Mouse (Mus musculus) lung, embryonic 14.5 days (tissue): ENCODE data around the gene Atp13a2. TPM values are rescaled to one million over a fixed set of nuclear protein-coding genes. Genes with fewer than 3 reads are reported as not detected.

ENCODE experiments used
- ATAC-seq: fragments of 200-750 bp; cut with Nextera tagmentation; 2 replicates; pipeline ENCODE4 v1.8.0; 2017; ENCODE audit warnings: mild to moderate bottlenecking, moderate TSS enrichment, moderate library complexity; ENCODE audit not compliant: insufficient read depth
- DNase-seq: peaks from one replicate; pipeline ENCODE4 v3.0.0-alpha.2; 2015
- H3K27ac ChIP-seq: fragments of 300-500 bp; sonication (generic); 2 replicates; pipeline ENCODE4 v1.5.1; 2014; ENCODE audit warnings: low read depth, mild to moderate bottlenecking, moderate library complexity
- H3K27me3 ChIP-seq: fragments of 300-500 bp; sonication (generic); 2 replicates; pipeline ENCODE4 v1.6.1; 2014; ENCODE audit warnings: low read length, control low read depth; ENCODE audit not compliant: insufficient read depth
- H3K36me3 ChIP-seq: fragments of 300-500 bp; sonication (generic); 2 replicates; pipeline ENCODE4 v1.6.1; 2014; ENCODE audit warnings: control low read depth; ENCODE audit not compliant: insufficient read depth
- H3K4me1 ChIP-seq: fragments of 300-500 bp; sonication (generic); 2 replicates; pipeline ENCODE4 v1.6.1; 2014; ENCODE audit warnings: antibody characterized with exemption, control low read depth; ENCODE audit not compliant: insufficient read depth
- H3K4me2 ChIP-seq: fragments of 300-500 bp; sonication (generic); 2 replicates; pipeline ENCODE4 v1.6.1; 2014; ENCODE audit warnings: mild to moderate bottlenecking
- H3K4me3 ChIP-seq: fragments of 300-500 bp; sonication (generic); 2 replicates; pipeline ENCODE4 v1.5.1; 2014; ENCODE audit warnings: low read depth, low read length
- H3K9ac ChIP-seq: fragments of 300-500 bp; sonication (generic); 2 replicates; pipeline ENCODE4 v1.6.1; 2014
- H3K9me3 ChIP-seq: fragments of 300-500 bp; sonication (generic); 2 replicates; pipeline ENCODE4 v1.6.1; 2016; ENCODE audit warnings: low read depth, low read length, control low read depth
- CTCF ChIP-seq: IDR thresholded peaks from 2 replicates; pipeline ENCODE4 v1.5.1; 2016; ENCODE audit warnings: antibody characterized with exemption, low read depth
- WGBS: fragments of 180-500 bp; shearing (Covaris S2); extraction: QIAGEN DNeasy Blood & Tissue Kit; methylation state at CpG from one replicate; pipeline ENCODE4 v1.1.7; 2014; 5-methylcytosine and 5-hydroxymethylcytosine counted together
- polyA plus RNA-seq: library from polyadenylated mRNA; unstranded; fragments of >200 nt; fragmentation: Nextera tagmentation; extraction: Ambion mirVana; gene quantifications from 2 replicates; pipeline ENCODE4 v1.2.1, GENCODE M21; 2014

The Atp13a2 gene
- polyA plus RNA-seq, 1 experiment from 2014 or later, result 37.2 TPM

- H3K4me2 ChIP-seq, result no peak overlapping the region
- no peak for ATAC-seq
- TF ChIP-seq CTCF, result no peak
- no peak overlapping the region for H3K9ac ChIP-seq
- no peaks in the 10 kb centered on the region for H3K27me3 ChIP-seq
- H3K9me3 ChIP-seq, result no peaks in the 10 kb centered on the region
- H3K36me3 ChIP-seq, result no peaks in the 10 kb centered on the region
- no peak overlapping the region for H3K27ac ChIP-seq
- DNase-seq, result no peak
- WGBS, result 53% methylated on average over 6 of the region's 6 CpGs
- H3K4me3 ChIP-seq, result no peak overlapping the region
- peaks cover 8% of the 10 kb centered on the region for H3K4me1 ChIP-seq
Measured at GRCm38 (mm10) chr4:140958319-140958718, 28.4 kb upstream of the Atp13a2 start.

- no peaks in the 10 kb centered on the region for H3K36me3 ChIP-seq
- no peak overlapping the region for H3K9ac ChIP-seq
- no peak overlapping the region for H3K27ac ChIP-seq
- TF ChIP-seq CTCF, result no peak
- H3K4me1 ChIP-seq, result peaks cover 8% of the 10 kb centered on the region
- H3K9me3 ChIP-seq, result no peaks in the 10 kb centered on the region
- no peak for ATAC-seq
- H3K4me3 ChIP-seq, result no peak overlapping the region
- WGBS, result 60% methylated on average over 7 of the region's 7 CpGs
- H3K27me3 ChIP-seq, result no peaks in the 10 kb centered on the region
- no peak overlapping the region for H3K4me2 ChIP-seq
- no peak for DNase-seq
Measured at GRCm38 (mm10) chr4:140959128-140959679, 27.5 kb upstream of the Atp13a2 start.

- H3K4me1 ChIP-seq, result peaks cover 8% of the 10 kb centered on the region
- H3K4me3 ChIP-seq, result no peak overlapping the region
- H3K9ac ChIP-seq, result no peak overlapping the region
- no peaks in the 10 kb centered on the region for H3K27me3 ChIP-seq
- WGBS, result 77% methylated on average over 10 of the region's 10 CpGs
- H3K36me3 ChIP-seq, result no peaks in the 10 kb centered on the region
- no peak overlapping the region for H3K27ac ChIP-seq
- TF ChIP-seq CTCF, result no peak
- no peaks in the 10 kb centered on the region for H3K9me3 ChIP-seq
- no peak for DNase-seq
- H3K4me2 ChIP-seq, result peak overlapping the region; percentile 95
- ATAC-seq, result no peak
Measured at GRCm38 (mm10) chr4:140959715-140960479, 26.8 kb upstream of the Atp13a2 start.

- no peak for TF ChIP-seq CTCF
- Histone ChIP-seq H3K4me3 (peak within 1 kb of the TSS; percentile 94), H3K36me3 (0 out of 2 replicates have a peak, but pooled peaks cover under 1% of the 10 kb centered on the region), H3K4me1 (peaks cover 8% of the 10 kb centered on the region), H3K9ac (peak within 1 kb of the TSS; percentile 74), H3K9me3 (no peaks in the 10 kb centered on the region), H3K27ac (peak within 1 kb of the TSS; percentile 61), H3K4me2 (peak within 1 kb of the TSS; percentile 95), H3K27me3 (no peaks in the 10 kb centered on the region)
- ATAC-seq, result peak; percentile 96
- peak; percentile 99 for DNase-seq
- 2% methylated on average over 37 of the region's 37 CpGs for WGBS
Measured at GRCm38 (mm10) chr4:140960781-140961466, 25.7 kb upstream of the Atp13a2 start, which contains the start of gene Sdhb. Gene Sdhb (plus strand): TSS chr4:140961203.

GRCm38 (mm10) chr4:140961467-140962206 is 25.0 kb upstream of the Atp13a2 start:
- peaks cover 7% of the 10 kb centered on the region for H3K36me3 ChIP-seq
- peak overlapping the region; percentile 19; the same call in 1 of the 2 replicates for H3K27ac ChIP-seq
- H3K9ac ChIP-seq, result peak overlapping the region; percentile 74
- 1% methylated on average over 38 of the region's 38 CpGs for WGBS
- ATAC-seq, result peak; percentile 3; the same call in 1 of the 2 replicates
- H3K4me3 ChIP-seq, result peak overlapping the region; percentile 94
- no peak for TF ChIP-seq CTCF
- H3K4me2 ChIP-seq, result peak overlapping the region; percentile 95
- H3K4me1 ChIP-seq, result peaks cover 8% of the 10 kb centered on the region
- DNase-seq, result no peak
- no peaks in the 10 kb centered on the region for H3K27me3 ChIP-seq
- H3K9me3 ChIP-seq, result no peaks in the 10 kb centered on the region

GRCm38 (mm10) chr4:140962207-140962909 is 24.3 kb upstream of the Atp13a2 start:
- Histone ChIP-seq H3K4me1 (peaks cover 8% of the 10 kb centered on the region), H3K9me3 (no peaks in the 10 kb centered on the region), H3K27me3 (no peaks in the 10 kb centered on the region), H3K36me3 (peaks cover 10% of the 10 kb centered on the region), H3K27ac (no peak overlapping the region), H3K9ac (peak overlapping the region; percentile 74), H3K4me3 (peak overlapping the region; percentile 94), H3K4me2 (peak overlapping the region; percentile 95)
- ATAC-seq (no peak), DNase-seq (no peak)
- no peak for TF ChIP-seq CTCF
- WGBS, result 70% methylated on average over 8 of the region's 8 CpGs
